Mouse (Mus musculus): ENCODE measurements around the gene Sfxn5.

GRCm38 (mm10) chr6:85320445-85320866, 12.8 kb downstream of the Sfxn5 start:
- TF ChIP-seq CTCF (IDR thresholded peaks at IDR 0.05; ENCODE audit: extremely low read depth, insufficient read depth, insufficient read length, insufficient replicate concordance) (no peak), POLR2A (IDR thresholded peaks at IDR 0.05; ENCODE audit: low read depth, low read length) (no peak)

All from spleen, adult 2 months (tissue).